Mouse (Mus musculus) midbrain, postnatal 0 days (tissue): ENCODE measurements around the gene Mboat7. TPM values are rescaled to one million over a fixed set of nuclear protein-coding genes. Genes with fewer than 3 reads are reported as not detected.
A peak's percentile ranks its signal among the peaks of the same experiment; 100 is the strongest.

Experiments used
- ATAC-seq: fragments of 200-750 bp; cut with Nextera tagmentation; 2 replicates; pipeline ENCODE4 v1.8.0; 2017; ENCODE audit warnings: moderate number of reproducible peaks, mild to moderate bottlenecking, moderate TSS enrichment, moderate library complexity; ENCODE audit not compliant: low FRiP score
- DNase-seq: peaks from one replicate; pipeline ENCODE4 v3.0.0-alpha.2; 2015; ENCODE audit warnings: low spot score
- H3K27ac ChIP-seq: fragments of 300-500 bp; sonication (generic); 2 replicates; pipeline ENCODE4 v1.5.1; 2014; ENCODE audit warnings: low read depth, mild to moderate bottlenecking, low read length, mixed read lengths
- H3K27me3 ChIP-seq: fragments of 300-500 bp; sonication (generic); 2 replicates; pipeline ENCODE4 v1.6.1; 2014; ENCODE audit warnings: low read length, control low read depth, mixed read lengths; ENCODE audit not compliant: insufficient read depth
- H3K36me3 ChIP-seq: fragments of 300-500 bp; sonication (generic); 2 replicates; pipeline ENCODE4 v1.6.1; 2014; ENCODE audit warnings: low read length, control low read depth, mixed read lengths; ENCODE audit not compliant: insufficient read depth
- H3K4me1 ChIP-seq: fragments of 300-500 bp; sonication (generic); 2 replicates; pipeline ENCODE4 v1.6.1; 2014; ENCODE audit warnings: mild to moderate bottlenecking, control low read depth, antibody characterized with exemption, low read length, mixed read lengths; ENCODE audit not compliant: insufficient read depth
- H3K4me2 ChIP-seq: fragments of 300-500 bp; sonication (generic); 2 replicates; pipeline ENCODE4 v1.6.1; 2014; ENCODE audit warnings: low read depth, mild to moderate bottlenecking, low read length, mixed read lengths; ENCODE audit not compliant: poor library complexity, severe bottlenecking
- H3K4me3 ChIP-seq: fragments of 300-500 bp; sonication (generic); 2 replicates; pipeline ENCODE4 v1.5.1; 2014; ENCODE audit warnings: low read depth, mild to moderate bottlenecking, low read length, moderate library complexity
- H3K9ac ChIP-seq: fragments of 300-500 bp; sonication (generic); replicated peaks from 2 replicates; pipeline ENCODE4 v1.6.1; 2014; ENCODE audit warnings: mild to moderate bottlenecking, low read length, moderate library complexity, mixed read lengths; ENCODE audit not compliant: poor library complexity, severe bottlenecking
- H3K9me3 ChIP-seq: fragments of 300-500 bp; sonication (generic); 2 replicates; pipeline ENCODE4 v1.6.1; 2016; ENCODE audit warnings: low read length, control low read depth
- CTCF ChIP-seq: IDR thresholded peaks from 2 replicates; pipeline ENCODE4 v1.5.1; 2016; ENCODE audit warnings: antibody characterized with exemption, mild to moderate bottlenecking
- WGBS: fragments of 180-500 bp; shearing (Covaris S2); extraction: QIAGEN DNeasy Blood & Tissue Kit; methylation state at CpG from one replicate; pipeline ENCODE4 v1.1.7; 2014; 5-methylcytosine and 5-hydroxymethylcytosine counted together
- polyA plus RNA-seq: library from polyadenylated mRNA; unstranded; fragments of >200 nt; fragmentation: Nextera tagmentation; extraction: Ambion mirVana; gene quantifications from 2 replicates; pipeline ENCODE4 v1.2.1, GENCODE M21; 2015
- total RNA-seq: library from RNA; depleted of rRNA; stranded (reverse); fragments of >200 nt; gene quantifications from 2 replicates; pipeline ENCODE4 v1.2.3, GENCODE M21; 2014

Gene Mboat7
- total and polyA plus RNA-seq, 2 experiments from 2014 or later, result 134 to 252 TPM

DNA sequence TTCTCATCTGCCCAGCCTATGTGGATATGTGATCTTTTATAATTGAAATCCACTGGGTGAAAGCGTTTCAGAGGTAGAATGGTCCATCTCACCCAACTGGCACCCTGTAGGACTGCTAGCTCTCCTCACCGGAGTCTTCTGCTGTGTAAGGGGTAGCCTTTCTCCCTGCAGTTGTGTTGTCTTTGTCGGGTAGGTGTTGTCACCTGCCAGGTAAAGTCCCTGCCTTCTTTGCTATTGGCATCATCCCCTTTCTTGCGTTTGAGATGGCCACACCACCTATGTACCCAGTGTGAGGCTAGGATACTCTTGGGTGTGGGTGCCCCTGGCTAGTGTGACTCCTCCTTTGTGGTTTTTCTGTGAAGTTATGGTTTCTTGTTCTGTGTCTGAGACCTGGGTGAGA is 46.7 kb downstream of the Mboat7 start:
- DNase-seq (no peak), ATAC-seq (no peak)
- no peaks in the 10 kb centered on the region for H3K9me3 ChIP-seq
- H3K9ac ChIP-seq, result peak overlapping the region; percentile 96
- WGBS, result 67% methylated on average over 4 of the region's 4 CpGs
- peaks cover 13% of the 10 kb centered on the region for H3K4me1 ChIP-seq
- no peak for TF ChIP-seq CTCF
- H3K36me3 ChIP-seq, result peaks cover 15% of the 10 kb centered on the region
- no peaks in the 10 kb centered on the region for H3K27me3 ChIP-seq
- H3K4me2 ChIP-seq, result peak overlapping the region; percentile 86
- peak overlapping the region; percentile 93 for H3K4me3 ChIP-seq
- no peak overlapping the region for H3K27ac ChIP-seq

DNA sequence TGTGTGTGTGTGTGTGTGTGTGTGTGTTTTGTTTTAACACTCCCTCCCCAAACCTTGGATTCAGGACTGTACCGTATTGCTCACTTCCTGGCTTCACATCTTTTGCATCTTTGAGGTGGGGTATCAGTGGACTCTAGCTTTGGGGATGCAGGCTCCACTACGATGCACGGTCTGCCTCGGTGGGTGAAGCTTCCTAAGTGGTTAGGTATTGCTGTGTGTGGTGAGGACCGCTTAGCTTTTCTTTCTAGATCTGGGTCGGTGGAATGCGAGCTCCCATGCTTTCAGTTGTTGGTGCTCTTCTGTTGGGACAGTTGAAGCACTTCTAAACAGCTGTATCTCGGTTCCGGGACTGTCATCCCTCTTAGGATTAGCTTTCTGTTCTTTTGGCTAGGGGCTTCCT is 47.1 kb downstream of the Mboat7 start:
- Histone ChIP-seq H3K9me3 (no peaks in the 10 kb centered on the region), H3K9ac (peak overlapping the region; percentile 96), H3K4me2 (peak overlapping the region; percentile 86), H3K4me3 (peak overlapping the region; percentile 93), H3K4me1 (peaks cover 13% of the 10 kb centered on the region), H3K36me3 (peaks cover 11% of the 10 kb centered on the region), H3K27ac (peak overlapping the region; percentile 94), H3K27me3 (no peaks in the 10 kb centered on the region)
- WGBS, result 19% methylated on average over 9 of the region's 9 CpGs
- no peak for DNase-seq
- ATAC-seq, result no peak
- no peak for TF ChIP-seq CTCF

DNA sequence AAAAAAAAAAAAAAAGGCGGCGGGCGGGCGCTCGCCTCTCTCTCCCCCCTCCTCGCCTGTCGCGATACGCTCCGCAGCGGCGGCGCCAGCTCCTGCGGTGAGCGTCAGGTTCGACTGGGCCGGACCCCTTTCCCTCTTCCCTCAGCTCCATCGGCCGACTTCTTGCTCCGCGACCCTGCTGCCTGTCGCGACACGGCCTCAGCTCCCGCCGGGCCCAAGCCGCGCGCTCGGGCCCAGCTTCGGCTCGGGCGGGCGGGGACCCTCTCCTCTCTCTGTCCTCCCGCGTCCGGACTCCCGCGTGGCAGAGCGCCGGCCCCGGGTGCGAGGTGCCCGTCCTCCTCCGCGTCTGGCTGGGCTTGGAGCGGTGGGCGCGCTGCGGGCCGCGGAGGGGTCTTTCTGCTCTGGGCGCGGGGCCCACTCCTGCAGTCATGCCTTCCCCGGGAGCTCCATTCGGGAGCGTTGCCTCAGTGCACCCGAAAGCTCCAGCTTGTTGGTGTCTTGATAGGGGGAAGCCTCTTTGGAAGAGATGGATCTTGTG is 47.8 kb downstream of the Mboat7 start:
- no peak for TF ChIP-seq CTCF
- under 1% methylated on average over 52 of the region's 58 CpGs for WGBS

DNA sequence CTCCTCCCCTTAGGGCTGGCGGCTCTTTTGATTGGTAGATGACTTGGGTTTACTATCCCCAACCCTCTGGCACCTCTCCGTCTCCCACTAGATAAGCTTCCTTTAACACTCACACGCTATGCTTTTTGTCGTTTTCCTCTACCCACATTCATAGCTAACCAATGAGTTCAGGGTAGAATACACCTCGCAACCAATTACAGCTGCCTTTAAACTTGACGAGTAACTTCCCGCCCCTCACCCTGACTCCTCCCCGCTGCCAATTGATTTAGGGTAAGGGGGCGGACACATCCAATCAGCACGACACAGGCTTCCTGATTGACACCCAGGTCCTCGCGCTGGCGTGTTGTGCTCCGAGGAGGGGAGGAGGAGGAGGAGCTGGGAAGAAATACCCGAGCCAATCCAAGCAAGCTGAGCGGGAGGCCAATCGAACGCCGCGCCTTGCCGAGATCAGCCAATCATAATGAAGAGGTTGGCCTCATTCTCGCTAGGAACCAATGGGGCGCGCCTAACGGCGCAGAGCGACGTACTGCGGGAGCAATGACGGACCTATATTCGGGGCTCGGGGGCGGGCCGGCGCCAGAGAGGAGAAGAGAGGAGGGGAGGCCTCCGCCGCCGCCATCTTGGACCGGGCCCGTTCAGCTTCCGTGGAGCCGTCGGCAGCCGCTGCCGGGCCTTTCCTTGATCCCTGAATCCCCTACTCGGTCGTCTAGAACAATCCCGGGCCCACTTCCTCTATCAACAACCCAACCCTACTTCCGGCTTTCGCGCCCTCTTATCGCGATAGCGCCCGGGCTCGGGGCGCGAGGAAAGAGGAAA is 48.4 kb downstream of the Mboat7 start, which contains the start of gene Cnot3:
TSS of gene Cnot3 (plus strand) at position 597 of the 816 bp plus-strand sequence.
- TF ChIP-seq CTCF, result no peak
- H3K4me2 ChIP-seq, result peak within 1 kb of the TSS; percentile 86
- peaks cover 13% of the 10 kb centered on the region for H3K4me1 ChIP-seq
- WGBS, result under 1% methylated on average over 53 of the region's 58 CpGs
- H3K9me3 ChIP-seq, result no peaks in the 10 kb centered on the region
- peaks cover 12% of the 10 kb centered on the region; the same call in 1 of the 2 replicates for H3K36me3 ChIP-seq
- no peaks in the 10 kb centered on the region for H3K27me3 ChIP-seq
- ATAC-seq (peak; percentile 97), DNase-seq (peak; percentile 100)
- peak within 1 kb of the TSS; percentile 94 for H3K27ac ChIP-seq
- peak within 1 kb of the TSS; percentile 96 for H3K9ac ChIP-seq
- peak within 1 kb of the TSS; percentile 93 for H3K4me3 ChIP-seq

More for the DNA sequence above, 47.8 kb downstream of the Mboat7 start:
- Histone ChIP-seq H3K27ac (peak overlapping the region; percentile 94), H3K4me1 (peaks cover 13% of the 10 kb centered on the region), H3K27me3 (no peaks in the 10 kb centered on the region), H3K9ac (peak overlapping the region; percentile 96), H3K9me3 (no peaks in the 10 kb centered on the region), H3K4me2 (peak overlapping the region; percentile 86), H3K4me3 (peak overlapping the region; percentile 93), H3K36me3 (peaks cover 11% of the 10 kb centered on the region; the same call in 1 of the 2 replicates)
- DNase-seq, result no peak
- ATAC-seq, result no peak; the same call in 1 of the 2 replicates

DNA sequence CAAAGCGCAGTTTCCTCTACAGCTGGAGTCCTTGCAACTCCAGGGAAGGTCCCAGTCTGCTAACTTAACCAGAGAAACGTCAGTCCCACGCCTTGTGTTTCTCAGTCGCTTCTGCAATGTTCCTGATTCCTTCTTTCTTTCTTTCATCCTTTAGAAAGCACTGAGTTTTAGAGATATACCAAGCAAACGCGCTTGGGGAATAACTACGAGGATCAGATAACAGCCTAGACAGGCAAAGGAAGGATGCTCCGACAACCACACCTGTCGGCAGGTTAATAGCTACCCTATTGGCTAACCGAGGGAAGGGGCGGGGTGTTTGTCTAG is 49.0 kb downstream of the Mboat7 start:
- Histone ChIP-seq H3K9ac (0 out of 2 replicates have a peak overlapping the region, but pooled peaks have one; percentile 29), H3K4me2 (peak overlapping the region; percentile 61), H3K27me3 (no peaks in the 10 kb centered on the region), H3K4me1 (peaks cover 13% of the 10 kb centered on the region), H3K9me3 (no peaks in the 10 kb centered on the region), H3K36me3 (peaks cover 18% of the 10 kb centered on the region; the same call in 1 of the 2 replicates), H3K27ac (no peak overlapping the region), H3K4me3 (peak overlapping the region; percentile 93)
- no peak for DNase-seq
- WGBS, result 2% methylated on average over 11 of the region's 11 CpGs
- ATAC-seq, result no peak
- no peak for TF ChIP-seq CTCF

DNA sequence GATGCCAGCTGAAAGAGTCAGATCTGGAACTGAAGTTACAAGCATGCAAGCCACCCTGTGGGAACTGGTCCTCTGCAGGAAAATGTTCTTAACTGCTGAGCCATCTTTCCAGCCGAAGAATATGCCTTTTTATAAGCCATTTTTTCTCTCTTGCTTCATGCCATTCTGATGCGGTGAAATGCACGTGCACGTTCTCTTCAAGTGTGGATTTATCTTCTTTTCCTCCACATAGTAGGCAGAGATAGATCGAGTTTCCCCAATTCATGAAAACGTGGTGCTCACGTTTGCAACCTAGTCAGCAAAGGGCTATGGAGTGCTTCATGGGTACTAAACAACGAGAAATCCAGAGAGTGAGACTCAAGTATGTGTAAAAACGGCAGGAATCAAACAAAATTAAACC is 49.5 kb downstream of the Mboat7 start:
- Histone ChIP-seq H3K27ac (no peak overlapping the region), H3K27me3 (no peaks in the 10 kb centered on the region), H3K4me3 (peak overlapping the region; percentile 93), H3K9me3 (no peaks in the 10 kb centered on the region), H3K4me1 (peaks cover 13% of the 10 kb centered on the region), H3K36me3 (peaks cover 19% of the 10 kb centered on the region; the same call in 1 of the 2 replicates), H3K4me2 (peak overlapping the region; percentile 61), H3K9ac (0 out of 2 replicates have a peak overlapping the region, but pooled peaks have one; percentile 29)
- 23% methylated on average over 9 of the region's 9 CpGs for WGBS
- no peak for ATAC-seq
- no peak for TF ChIP-seq CTCF
- no peak for DNase-seq
